Mouse (Mus musculus) neural tube, embryonic 15.5 days (tissue): ENCODE data around the gene Ptges2. TPM values are rescaled to one million over a fixed set of nuclear protein-coding genes. Genes with fewer than 3 reads are reported as not detected.

Experiments used
- ATAC-seq: fragments of 200-750 bp; cut with Nextera tagmentation; 2 replicates; pipeline ENCODE4 v1.8.0; 2017; ENCODE audit warnings: mild to moderate bottlenecking, moderate TSS enrichment, moderate library complexity; ENCODE audit not compliant: low FRiP score
- H3K27ac ChIP-seq: fragments of 300-500 bp; sonication (generic); replicated peaks from 2 replicates; pipeline ENCODE4 v1.5.1; 2015; ENCODE audit warnings: mild to moderate bottlenecking, inconsistent platforms
- H3K27me3 ChIP-seq: fragments of 300-500 bp; sonication (generic); replicated peaks from 2 replicates; pipeline ENCODE4 v1.6.1; 2015; ENCODE audit warnings: inconsistent platforms
- H3K36me3 ChIP-seq: fragments of 300-500 bp; sonication (generic); 2 replicates; pipeline ENCODE4 v1.6.1; 2015; ENCODE audit warnings: inconsistent platforms
- H3K4me1 ChIP-seq: fragments of 300-500 bp; sonication (generic); 2 replicates; pipeline ENCODE4 v1.6.1; 2015; ENCODE audit warnings: inconsistent platforms
- H3K4me2 ChIP-seq: fragments of 300-500 bp; sonication (generic); 2 replicates; pipeline ENCODE4 v1.6.1; 2015; ENCODE audit warnings: inconsistent platforms, mild to moderate bottlenecking, moderate library complexity
- H3K4me3 ChIP-seq: fragments of 300-500 bp; sonication (generic); replicated peaks from 2 replicates; pipeline ENCODE4 v1.5.1; 2015; ENCODE audit warnings: mild to moderate bottlenecking, inconsistent platforms
- H3K9ac ChIP-seq: fragments of 300-500 bp; sonication (generic); replicated peaks from 2 replicates; pipeline ENCODE4 v1.6.1; 2015; ENCODE audit warnings: mild to moderate bottlenecking, inconsistent platforms
- H3K9me3 ChIP-seq: fragments of 300-500 bp; sonication (generic); replicated peaks from 2 replicates; pipeline ENCODE4 v1.6.1; 2016; ENCODE audit warnings: inconsistent platforms
- WGBS: fragments of 180-500 bp; shearing (Covaris S2); methylation state at CpG from one replicate; pipeline ENCODE4 v1.1.7; 2015; ENCODE audit warnings: mixed read lengths; 5-methylcytosine and 5-hydroxymethylcytosine counted together
- polyA plus RNA-seq: library from polyadenylated mRNA; unstranded; fragments of >200 nt; fragmentation: Nextera tagmentation; extraction: Ambion mirVana; gene quantifications from 2 replicates; pipeline ENCODE4 v1.2.1, GENCODE M21; 2015

Ptges2 gene
- polyA plus RNA-seq, 1 experiment from 2014 or later: 52.1 TPM

DNA sequence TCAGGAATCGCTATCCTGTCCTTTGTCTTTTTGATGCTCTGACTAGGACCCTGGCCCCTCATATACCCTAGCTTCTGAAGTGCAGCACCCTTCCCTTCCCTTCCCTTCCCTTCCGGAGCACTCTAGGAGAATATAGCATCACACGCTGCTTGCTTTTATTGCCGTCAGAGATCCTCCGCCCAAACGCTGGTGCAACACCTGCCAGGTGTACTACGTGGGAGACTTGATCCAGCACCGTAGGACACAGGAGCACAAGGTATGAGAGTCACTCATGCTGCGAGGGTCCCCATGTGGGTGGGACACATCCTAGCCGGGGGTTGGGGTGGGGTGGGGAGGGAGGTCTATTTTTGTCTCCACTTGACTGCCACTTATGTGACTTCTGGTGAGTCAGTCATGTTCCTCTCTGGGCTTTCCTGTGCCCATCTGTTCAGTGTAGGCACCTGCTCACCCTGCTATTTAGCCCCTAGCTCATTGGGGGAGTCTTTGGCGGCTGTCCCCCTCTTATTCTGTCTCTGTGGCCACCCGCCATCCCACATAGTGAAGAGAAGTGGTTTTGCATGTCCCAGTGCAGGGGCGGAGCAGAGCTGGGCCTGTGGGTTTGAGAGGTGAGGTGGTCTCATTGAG, 20.3 kb upstream of the Ptges2 start:
- H3K4me3 ChIP-seq: no peak overlapping the region
- no peak overlapping the region for H3K9ac ChIP-seq
- H3K9me3 ChIP-seq: no peaks in the 10 kb centered on the region
- peaks cover 89% of the 10 kb centered on the region for H3K36me3 ChIP-seq
- no peak overlapping the region for H3K4me2 ChIP-seq
- no peak overlapping the region for H3K27ac ChIP-seq
- no peak for ATAC-seq
- no peaks in the 10 kb centered on the region; the same call in 1 of the 2 replicates for H3K27me3 ChIP-seq
- WGBS: 93% methylated on average over 13 of the region's 13 CpGs
- peaks cover 4% of the 10 kb centered on the region; the same call in 1 of the 2 replicates for H3K4me1 ChIP-seq

DNA sequence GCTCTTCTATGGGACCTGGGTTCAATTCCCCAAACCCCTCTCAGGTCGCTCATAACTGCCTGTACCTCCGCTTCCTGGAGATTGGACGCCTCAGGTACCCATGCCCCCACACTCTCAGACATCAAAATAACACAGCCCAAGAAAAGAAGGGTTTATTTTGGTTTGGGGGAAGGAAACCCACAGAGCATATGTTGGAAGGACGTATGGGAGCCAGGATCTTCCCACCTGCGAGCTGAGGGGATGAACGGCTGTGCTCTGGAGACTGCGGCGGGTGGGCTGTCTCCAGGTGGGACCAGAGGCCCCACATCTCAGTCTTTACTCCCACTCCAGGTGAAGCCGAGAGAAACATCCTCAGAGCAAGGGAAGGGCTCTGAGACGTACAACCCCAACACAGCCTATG, 18.7 kb upstream of the Ptges2 start:
- H3K36me3 ChIP-seq: peaks cover 74% of the 10 kb centered on the region
- WGBS: 95% methylated on average over 10 of the region's 10 CpGs

DNA sequence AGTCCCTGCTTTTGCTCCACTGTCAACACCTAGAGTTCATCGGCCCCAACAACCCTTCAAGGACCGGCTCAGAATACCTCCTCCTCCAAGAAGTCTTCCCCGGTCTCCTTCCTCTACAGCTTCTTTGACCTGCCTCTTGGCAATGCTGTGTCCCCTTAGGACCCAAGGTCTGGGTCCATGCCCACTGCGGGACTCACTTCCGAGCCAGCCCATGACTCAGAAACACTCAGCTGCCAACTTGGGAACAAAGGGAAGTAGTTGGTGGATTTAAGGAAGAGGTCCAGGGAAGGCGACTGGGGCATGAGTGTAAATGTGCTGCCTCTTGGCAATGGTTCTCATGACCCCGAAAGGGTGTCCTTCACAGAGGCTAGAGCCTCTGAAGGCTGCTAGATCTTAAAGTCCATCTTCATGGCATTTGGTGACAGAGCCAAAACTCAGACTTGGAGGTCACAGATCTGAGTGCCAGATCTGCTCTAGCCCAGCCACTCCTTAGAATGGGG, 15.6 kb upstream of the Ptges2 start:
- Histone ChIP-seq H3K27ac (no peak overlapping the region), H3K4me1 (peaks cover 21% of the 10 kb centered on the region), H3K4me3 (no peak overlapping the region), H3K27me3 (peaks cover 8% of the 10 kb centered on the region; the same call in 1 of the 2 replicates), H3K36me3 (peaks cover 50% of the 10 kb centered on the region), H3K9me3 (no peaks in the 10 kb centered on the region), H3K4me2 (0 out of 2 replicates have a peak overlapping the region, but pooled peaks have one; percentile 95), H3K9ac (no peak overlapping the region)
- no peak for ATAC-seq
- WGBS: 85% methylated on average over 7 of the region's 7 CpGs

More for the DNA sequence above, 18.7 kb upstream of the Ptges2 start:
- peaks cover 17% of the 10 kb centered on the region for H3K4me1 ChIP-seq
- H3K27ac ChIP-seq: no peak overlapping the region
- no peak for ATAC-seq
- H3K9me3 ChIP-seq: no peaks in the 10 kb centered on the region
- no peak overlapping the region for H3K4me2 ChIP-seq
- H3K4me3 ChIP-seq: no peak overlapping the region
- no peak overlapping the region for H3K9ac ChIP-seq
- no peaks in the 10 kb centered on the region; the same call in 1 of the 2 replicates for H3K27me3 ChIP-seq

DNA sequence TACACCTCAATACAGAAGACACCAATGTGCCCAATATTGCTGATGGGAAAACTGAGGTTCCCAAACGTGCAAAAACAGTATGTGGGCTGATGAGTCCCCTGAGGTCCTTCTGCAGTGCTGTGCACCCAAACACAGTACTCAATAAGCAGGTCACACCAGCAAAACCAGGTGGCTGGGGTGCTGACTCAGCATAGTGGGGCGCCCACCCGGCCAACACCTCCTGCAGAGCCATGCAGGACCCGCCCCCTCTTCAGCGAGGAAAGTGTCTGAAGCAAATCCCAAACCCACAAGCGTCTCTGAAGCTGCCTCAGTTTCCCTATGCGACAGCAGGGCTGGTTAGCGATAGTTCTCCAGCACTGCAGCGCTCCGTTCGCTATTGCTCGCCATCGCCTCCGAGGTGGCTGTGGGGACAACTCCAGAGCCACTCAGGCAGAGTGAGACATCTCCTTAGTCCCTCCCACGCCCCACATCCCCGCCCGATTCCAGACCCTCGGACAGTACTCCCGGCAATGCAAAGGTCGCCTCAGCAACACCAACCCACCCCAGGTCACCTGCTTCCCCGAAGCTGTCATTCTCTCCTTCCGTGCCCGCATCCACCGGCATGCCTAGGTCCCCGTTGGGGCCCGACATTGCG, 14.4 kb upstream of the Ptges2 start:
- peak overlapping the region; percentile 95 for H3K4me2 ChIP-seq
- H3K9me3 ChIP-seq: no peaks in the 10 kb centered on the region
- H3K27me3 ChIP-seq: peaks cover 8% of the 10 kb centered on the region; the same call in 1 of the 2 replicates
- peak overlapping the region; percentile 74 for H3K4me3 ChIP-seq
- peak; percentile 65 for ATAC-seq
- H3K9ac ChIP-seq: peak overlapping the region; percentile 69
- under 1% methylated on average over 27 of the region's 27 CpGs for WGBS
- H3K27ac ChIP-seq: peak overlapping the region; percentile 74
- peaks cover 21% of the 10 kb centered on the region for H3K4me1 ChIP-seq
- peaks cover 38% of the 10 kb centered on the region for H3K36me3 ChIP-seq

DNA sequence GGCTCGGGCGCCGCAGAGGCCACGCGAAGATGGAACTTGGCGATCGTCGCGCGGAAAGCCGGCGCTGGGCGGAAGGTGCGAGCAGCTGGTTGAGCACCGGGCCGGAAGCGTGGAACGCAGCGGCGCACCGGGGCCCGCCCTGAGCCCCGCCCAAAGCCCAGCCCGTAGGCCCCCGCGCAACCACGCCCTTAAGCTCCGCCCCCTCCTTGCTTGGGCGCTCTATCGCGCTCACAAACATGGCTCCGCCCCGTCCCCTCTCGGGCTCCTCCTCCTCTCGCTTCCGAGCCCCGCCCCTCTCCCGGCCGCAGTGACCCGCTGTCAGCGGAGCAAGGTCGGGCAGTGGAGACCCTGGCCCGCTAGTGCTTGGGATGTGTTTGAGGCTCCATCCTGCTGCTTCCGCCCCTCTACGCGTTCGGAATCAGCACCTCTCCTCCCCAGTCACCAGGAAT, 13.9 kb upstream of the Ptges2 start, which contains the start of gene 1110008P14Rik:
TSS of gene 1110008P14Rik (minus strand) at position 164 of the 449 bp plus-strand sequence.
- WGBS: under 1% methylated on average over 41 of the region's 47 CpGs
- ATAC-seq: peak; percentile 89
- H3K4me1 ChIP-seq: peaks cover 21% of the 10 kb centered on the region

DNA sequence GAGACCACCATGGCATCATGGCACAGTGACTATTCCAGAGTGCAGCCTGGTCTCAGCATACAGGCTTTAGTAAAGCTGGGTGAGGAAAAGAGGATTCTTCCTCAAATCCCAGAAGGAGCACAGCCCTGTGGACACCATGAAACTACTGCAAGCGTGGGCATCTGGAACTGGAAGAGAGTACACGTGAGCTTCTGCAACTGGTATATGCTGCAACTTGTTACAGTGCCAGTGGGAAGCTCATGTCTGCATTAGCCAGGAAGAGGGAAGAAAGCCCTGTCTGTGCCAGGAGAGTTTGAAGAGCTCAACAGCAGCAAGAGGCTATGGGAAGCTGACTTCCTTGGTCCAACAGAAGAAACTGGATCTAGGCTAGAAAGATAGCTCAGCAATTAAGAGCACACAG, 13.0 kb upstream of the Ptges2 start:
- no peak for ATAC-seq
- H3K4me1 ChIP-seq: peaks cover 21% of the 10 kb centered on the region
- 0 out of 2 replicates have a peak overlapping the region, but pooled peaks have one; percentile 69 for H3K9ac ChIP-seq
- WGBS: 82% methylated on average over 2 of the region's 2 CpGs
- H3K4me3 ChIP-seq: peak overlapping the region; percentile 74; the same call in 1 of the 2 replicates
- H3K9me3 ChIP-seq: no peaks in the 10 kb centered on the region
- H3K27ac ChIP-seq: no peak overlapping the region
- H3K4me2 ChIP-seq: peak overlapping the region; percentile 95
- H3K36me3 ChIP-seq: peaks cover 24% of the 10 kb centered on the region
- peaks cover 8% of the 10 kb centered on the region; the same call in 1 of the 2 replicates for H3K27me3 ChIP-seq

More for the DNA sequence above, 13.9 kb upstream of the Ptges2 start, which contains the start of gene 1110008P14Rik:
- H3K9me3 ChIP-seq: no peaks in the 10 kb centered on the region
- peak within 1 kb of the TSS; percentile 69 for H3K9ac ChIP-seq
- peaks cover 8% of the 10 kb centered on the region; the same call in 1 of the 2 replicates for H3K27me3 ChIP-seq
- H3K4me2 ChIP-seq: peak within 1 kb of the TSS; percentile 95
- peaks cover 33% of the 10 kb centered on the region for H3K36me3 ChIP-seq
- H3K27ac ChIP-seq: peak within 1 kb of the TSS; percentile 74
- H3K4me3 ChIP-seq: peak within 1 kb of the TSS; percentile 74

DNA sequence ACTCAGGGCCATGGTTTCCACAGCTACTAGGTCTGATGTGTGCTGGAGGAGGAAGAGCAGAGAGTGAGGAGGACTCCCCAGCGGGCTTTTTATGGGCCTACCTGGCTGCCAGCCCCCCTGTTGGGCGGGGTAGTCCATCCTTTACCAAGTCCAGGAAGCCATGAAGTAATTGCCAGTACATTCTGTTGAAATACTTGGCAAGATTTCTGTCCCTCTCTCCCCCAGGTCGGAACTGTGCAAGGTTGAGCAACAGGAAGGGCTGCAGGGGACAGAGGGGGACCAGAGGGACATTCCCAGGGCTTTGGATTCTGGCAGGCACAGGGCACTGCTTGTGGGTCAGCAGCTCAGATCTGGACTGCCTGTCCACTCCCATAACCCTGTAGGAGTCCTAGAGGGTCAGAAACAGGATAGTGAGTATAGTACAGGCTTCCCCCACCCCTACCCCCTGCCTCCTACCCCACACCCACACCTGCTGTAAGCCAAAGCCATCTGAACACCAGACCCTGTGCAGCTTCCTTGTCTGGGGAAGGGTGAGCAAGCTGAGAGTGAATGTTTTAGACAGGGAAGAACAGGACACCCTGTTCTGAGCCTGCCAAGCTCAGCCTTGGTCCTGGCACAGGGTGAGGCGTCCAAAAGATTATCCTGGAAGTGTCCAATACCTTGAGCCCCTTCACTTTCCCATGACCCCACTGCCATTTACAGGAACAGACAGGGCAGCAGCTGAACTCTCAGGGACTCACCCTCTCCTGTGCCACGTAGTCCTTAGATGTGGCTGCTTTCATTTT, 7.8 kb upstream of the Ptges2 start, which contains the start of gene Lcn2:
TSS of gene Lcn2 (minus strand) at position 547 of the 785 bp plus-strand sequence.
- H3K9ac ChIP-seq: no peak within 1 kb of the TSS
- no peaks in the 10 kb centered on the region for H3K9me3 ChIP-seq
- H3K4me3 ChIP-seq: no peak within 1 kb of the TSS
- peaks cover 8% of the 10 kb centered on the region; the same call in 1 of the 2 replicates for H3K27me3 ChIP-seq
- no peaks in the 10 kb centered on the region for H3K4me1 ChIP-seq
- H3K4me2 ChIP-seq: no peak within 1 kb of the TSS
- no peak within 1 kb of the TSS for H3K27ac ChIP-seq
- WGBS: 65% methylated on average over 5 of the region's 5 CpGs
- ATAC-seq: no peak
- H3K36me3 ChIP-seq: no peaks in the 10 kb centered on the region

DNA sequence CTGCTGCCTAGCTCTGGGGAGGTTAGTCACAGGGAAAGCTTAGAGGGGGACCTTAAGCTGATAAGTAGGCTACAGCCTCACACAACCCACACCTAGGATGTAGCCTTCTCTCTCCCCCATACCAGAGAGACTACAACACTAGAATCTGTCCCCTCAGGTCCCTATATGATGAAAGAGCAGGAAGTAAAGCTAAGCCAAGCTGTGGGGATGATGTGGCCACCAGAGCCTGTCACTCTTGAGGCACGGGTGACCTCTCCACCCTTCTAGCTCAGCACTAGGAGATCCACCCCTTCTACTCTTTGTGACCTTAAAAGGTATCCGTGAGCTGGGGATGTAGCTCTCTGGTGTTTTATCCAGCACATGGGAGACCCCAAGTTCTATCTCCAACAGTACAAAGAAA, 6.5 kb upstream of the Ptges2 start:
- H3K27ac ChIP-seq: no peak overlapping the region
- no peaks in the 10 kb centered on the region for H3K4me1 ChIP-seq
- no peaks in the 10 kb centered on the region for H3K9me3 ChIP-seq
- H3K4me3 ChIP-seq: no peak overlapping the region
- no peaks in the 10 kb centered on the region for H3K36me3 ChIP-seq
- 84% methylated on average over 2 of the region's 2 CpGs for WGBS
- ATAC-seq: no peak
- no peak overlapping the region for H3K9ac ChIP-seq
- H3K27me3 ChIP-seq: peaks cover under 1% of the 10 kb centered on the region; the same call in 1 of the 2 replicates
- no peak overlapping the region for H3K4me2 ChIP-seq

DNA sequence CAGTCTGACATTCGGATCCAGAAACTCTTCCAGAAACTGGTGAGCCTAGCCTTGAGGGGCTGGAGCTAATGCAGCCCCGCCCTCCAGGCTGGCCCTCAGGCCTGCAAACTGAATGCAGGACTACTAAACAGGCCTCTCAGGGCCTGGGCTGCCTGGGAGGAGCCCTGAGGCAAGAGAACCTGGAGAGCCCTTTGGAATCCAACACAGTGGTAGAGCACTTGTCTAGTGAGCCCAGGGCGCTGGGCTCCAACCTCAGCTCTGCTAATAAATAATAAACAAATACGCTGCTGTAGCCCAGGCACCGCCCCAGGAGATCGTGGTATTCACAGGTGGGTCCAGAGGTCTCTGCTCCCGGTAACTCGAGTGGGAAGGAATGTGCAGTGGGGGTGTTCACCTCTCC, 4.8 kb upstream of the Ptges2 start:
- Histone ChIP-seq H3K4me1 (peaks cover 7% of the 10 kb centered on the region), H3K4me3 (no peak overlapping the region), H3K27me3 (no peaks in the 10 kb centered on the region), H3K9me3 (no peaks in the 10 kb centered on the region), H3K27ac (no peak overlapping the region), H3K36me3 (no peaks in the 10 kb centered on the region), H3K9ac (no peak overlapping the region), H3K4me2 (no peak overlapping the region)
- ATAC-seq: no peak
- 77% methylated on average over 8 of the region's 8 CpGs for WGBS

DNA sequence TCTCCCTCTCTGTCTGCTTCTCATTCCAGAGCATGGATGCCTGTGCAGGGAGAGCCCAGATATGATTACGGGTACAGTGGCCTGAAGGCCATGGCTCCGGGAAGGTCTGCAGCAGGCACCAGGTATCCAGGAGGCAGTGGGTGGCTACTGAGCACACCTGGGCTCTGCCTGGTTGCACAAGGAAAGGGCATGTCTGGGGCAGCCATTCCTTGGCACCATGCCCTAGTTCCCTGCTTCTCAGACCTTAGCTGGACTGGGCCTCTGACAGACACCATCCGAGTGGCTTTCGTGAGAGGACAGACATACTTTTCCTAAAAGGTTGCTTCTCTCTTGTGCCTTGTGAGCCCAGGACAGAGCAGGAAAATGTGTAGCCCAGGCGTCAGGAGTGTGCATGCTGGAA, 3.6 kb upstream of the Ptges2 start:
- H3K4me3 ChIP-seq: no peak overlapping the region
- no peak overlapping the region for H3K27ac ChIP-seq
- H3K4me1 ChIP-seq: peaks cover 12% of the 10 kb centered on the region
- H3K27me3 ChIP-seq: no peaks in the 10 kb centered on the region
- WGBS: 89% methylated on average over 5 of the region's 5 CpGs
- H3K9me3 ChIP-seq: no peaks in the 10 kb centered on the region
- no peak overlapping the region for H3K9ac ChIP-seq
- no peak for ATAC-seq
- no peak overlapping the region for H3K4me2 ChIP-seq
- H3K36me3 ChIP-seq: no peaks in the 10 kb centered on the region

DNA sequence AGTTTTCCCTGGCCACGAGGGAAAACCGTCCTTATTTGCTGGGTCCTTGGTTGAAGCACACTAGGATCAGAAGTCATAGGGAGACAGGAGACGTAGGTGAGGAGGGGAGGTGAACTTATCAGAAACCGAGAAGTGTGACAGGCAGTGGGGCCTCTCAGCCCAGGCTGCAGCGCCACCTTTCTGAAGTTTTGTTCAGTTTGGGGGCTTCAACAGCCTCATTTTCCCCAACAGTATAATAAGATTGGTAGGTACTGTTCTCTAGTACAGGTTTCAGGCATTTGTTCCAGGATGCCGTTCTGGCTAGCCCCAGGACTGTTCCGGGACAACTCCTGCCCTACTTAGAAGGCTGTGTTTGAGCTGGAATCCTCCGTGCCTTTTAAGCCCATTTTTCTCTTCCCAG, 723 bp upstream of the Ptges2 start:
- Histone ChIP-seq H3K9me3 (no peaks in the 10 kb centered on the region), H3K36me3 (peaks cover under 1% of the 10 kb centered on the region; the same call in 1 of the 2 replicates), H3K4me2 (peak overlapping the region; percentile 95), H3K4me3 (peak overlapping the region; percentile 99), H3K9ac (peak overlapping the region; percentile 91), H3K27me3 (no peaks in the 10 kb centered on the region), H3K27ac (peak overlapping the region; percentile 96), H3K4me1 (peaks cover 24% of the 10 kb centered on the region)
- WGBS: 4% methylated on average over 8 of the region's 8 CpGs
- ATAC-seq: no peak
